Mouse (Mus musculus) liver, postnatal 0 days (tissue): Measurements from ENCODE around the gene Map1a.

Experiments used
- CTCF ChIP-seq: sonication (generic); IDR thresholded peaks from 2 replicates; pipeline ENCODE4 v1.5.1; 2016; ENCODE audit warnings: antibody characterized with exemption, low read depth
- EP300 ChIP-seq: IDR thresholded peaks from 2 replicates; pipeline ENCODE4 v1.6.1; 2016; ENCODE audit warnings: antibody characterized with exemption, low read depth, mild to moderate bottlenecking

DNA sequence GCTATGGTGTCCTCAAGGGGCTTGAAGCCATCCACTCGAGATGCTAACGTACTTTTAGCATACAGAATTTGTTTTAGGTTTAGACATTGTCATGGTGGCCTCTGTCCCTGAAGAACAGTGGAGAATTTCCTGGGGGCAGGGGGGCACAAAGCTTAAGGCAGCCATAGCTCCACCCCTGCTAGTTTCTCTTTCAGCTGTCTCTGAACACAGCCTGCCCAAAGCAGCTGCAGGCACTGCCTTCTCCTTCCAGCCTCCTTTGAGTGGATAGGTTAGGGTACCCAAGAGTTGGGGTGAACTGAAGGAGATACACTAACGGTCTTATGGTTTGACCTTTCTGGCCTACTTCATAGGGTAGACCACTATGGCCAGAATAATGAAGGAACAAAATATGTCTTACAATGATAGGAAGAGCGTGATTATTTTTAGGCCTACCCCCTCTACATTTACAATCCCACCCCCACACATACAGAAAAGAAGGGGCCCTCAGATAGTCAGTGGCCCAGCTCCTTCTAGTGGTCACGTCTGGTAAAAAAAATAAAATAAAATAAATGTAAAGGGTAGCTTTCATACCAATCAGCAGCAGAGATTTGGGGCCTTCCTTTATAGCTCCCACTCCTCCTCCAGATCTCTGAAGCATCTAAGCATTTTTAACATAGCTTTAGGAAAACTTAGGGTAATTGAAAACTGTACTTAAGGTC, 3.1 kb downstream of the Map1a start:
- TF ChIP-seq CTCF: no peak
- TF ChIP-seq EP300: no peak
